Mouse (Mus musculus): Measurements from ENCODE around the gene Rab24.

- no peak for TF ChIP-seq CTCF (IDR thresholded peaks at IDR 0.05; ENCODE audit: low read depth)
- TF ChIP-seq EP300 (IDR thresholded peaks at IDR 0.05; ENCODE audit: low read depth): no peak
These were observed 8.7 kb downstream of the Rab24 start for GRCm38 (mm10) chr13:55313051-55313450.
